Mouse (Mus musculus): ENCODE measurements around the gene Sectm1a.

DNA sequence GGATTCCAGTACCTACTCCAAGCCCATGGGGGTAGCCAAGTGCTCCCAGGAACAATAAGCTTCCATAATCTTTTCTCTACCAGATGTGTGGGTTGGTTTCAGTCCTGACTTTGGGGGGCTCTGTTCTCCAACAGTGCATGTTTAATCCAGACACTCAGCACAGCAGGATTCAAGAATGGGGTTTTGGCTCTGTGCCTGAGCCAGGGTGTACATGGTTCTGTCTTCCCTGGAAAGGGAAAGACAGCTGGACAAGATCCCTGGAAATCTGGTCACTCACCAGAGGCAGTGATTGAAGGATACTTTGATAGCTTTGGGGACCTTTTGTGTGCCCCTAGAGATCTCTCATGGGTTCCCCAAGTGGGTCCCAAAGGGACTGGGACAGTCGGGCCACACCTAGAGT lies 30.6 kb upstream of the Sectm1a start:
- TF ChIP-seq GATA1 (IDR thresholded peaks at IDR 0.05; ENCODE audit: low read length) (no peak), TAL1 (IDR thresholded peaks at IDR 0.05; ENCODE audit: low read length) (no peak)

Measured in erythroblast, embryonic 14.5 days (primary cell).